Mouse (Mus musculus): Measurements from ENCODE around the gene Tm4sf5. TPM values are rescaled to one million over a fixed set of nuclear protein-coding genes. Genes with fewer than 3 reads are reported as not detected.
"Not testable (repeated sequence)": the region's sequence is repeated elsewhere in the genome, so short reads cannot be mapped to it uniquely, and the experiment has no call there.

Tm4sf5 gene
- total RNA-seq (2021), result not detected

DNA sequence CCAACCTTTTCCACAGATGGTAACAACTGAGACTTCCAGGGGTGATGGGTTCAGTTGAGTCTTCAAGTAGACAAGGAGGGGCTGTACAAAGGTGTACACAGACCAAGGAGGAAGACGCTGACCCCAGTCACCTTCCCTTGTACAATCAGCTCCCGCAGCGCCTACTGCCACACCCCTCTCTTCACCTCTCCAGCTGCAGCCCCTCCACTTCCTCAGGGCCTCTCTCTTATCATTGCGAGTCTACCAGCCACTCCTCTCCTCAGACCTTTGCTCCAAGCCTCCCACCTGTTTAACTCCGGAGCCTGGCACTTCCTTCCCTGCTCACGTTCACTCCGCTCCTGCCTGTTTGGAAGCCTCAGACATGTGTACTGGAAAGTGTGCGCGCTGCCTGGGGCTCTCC is at the start of gene Tm4sf5:
Gene Tm4sf5 (plus strand): TSS at position 275 of the 400 bp plus-strand sequence.
- intact Hi-C loops (cut with DNase I), result loop anchor here (5.0 kb wide), 1 partner anchor 73 kb away; the partner anchor contains the start of gene Arrb2
- no peak for DNase-seq (ENCODE audit: low spot score in 2 of 2)

DNA sequence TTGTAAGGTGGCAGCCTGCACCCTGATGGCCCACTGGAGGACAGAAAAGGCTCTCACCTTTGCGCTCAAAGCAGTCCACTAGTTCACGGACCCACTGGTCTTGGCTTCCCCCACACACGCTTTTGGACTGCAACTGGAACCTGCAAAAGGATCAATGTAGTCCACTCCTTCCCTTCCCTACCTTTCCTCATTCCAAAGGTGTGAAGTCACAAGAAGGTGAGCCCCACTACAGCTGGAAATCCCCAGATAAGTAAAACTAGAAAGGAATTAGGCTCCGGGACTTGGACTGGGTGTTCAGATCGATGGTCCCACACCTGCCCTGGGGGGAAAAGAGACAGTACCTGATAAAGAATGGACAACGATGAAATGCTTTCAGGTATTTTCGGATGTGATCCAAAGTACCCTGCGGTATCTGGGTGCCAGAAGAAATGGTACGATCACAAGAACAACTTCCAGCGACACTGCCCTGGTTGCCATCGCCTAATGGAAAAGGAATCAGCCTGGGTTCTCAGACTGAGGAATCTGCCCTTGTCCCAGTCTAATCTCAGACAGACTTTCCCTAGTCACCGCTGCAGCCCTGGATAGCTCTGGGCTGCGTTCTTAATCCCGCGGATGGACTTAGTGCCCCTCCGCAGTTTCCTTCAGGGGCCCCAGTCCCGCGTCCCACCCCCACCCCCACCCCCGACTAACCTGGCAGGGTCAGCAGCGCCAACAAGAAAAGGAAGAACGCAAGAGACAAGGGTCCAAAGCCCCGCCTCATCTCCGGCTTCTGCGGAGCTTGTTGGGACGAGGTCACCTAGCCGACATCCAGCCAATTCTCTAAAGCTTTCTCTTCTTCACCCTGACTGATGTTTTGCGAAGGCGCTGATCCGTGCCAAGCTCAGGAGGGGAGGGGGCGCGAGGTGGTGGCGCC is 46.1 kb upstream of the Tm4sf5 start, which contains the start of gene Zmynd15:
Gene Zmynd15 (plus strand): TSS at position 746 of the 913 bp plus-strand sequence.
- no peak for DNase-seq (ENCODE audit: low spot score in 2 of 2)
- intact Hi-C loops (cut with DNase I), result no loop called here

- no peak for DNase-seq (ENCODE audit: low spot score in 2 of 2)
- intact Hi-C loops (cut with DNase I), result no loop called here
These were observed 45.4 kb upstream of the Tm4sf5 start, which contains the start of gene Cxcl16 for GRCm38 (mm10) chr11:70459601-70460101. TSS of gene Cxcl16 (minus strand) at chr11:70459984.

GRCm38 (mm10) chr11:70463970-70464369 is 41.1 kb upstream of the Tm4sf5 start:
- intact Hi-C loops (cut with DNase I), result no loop called here

DNA sequence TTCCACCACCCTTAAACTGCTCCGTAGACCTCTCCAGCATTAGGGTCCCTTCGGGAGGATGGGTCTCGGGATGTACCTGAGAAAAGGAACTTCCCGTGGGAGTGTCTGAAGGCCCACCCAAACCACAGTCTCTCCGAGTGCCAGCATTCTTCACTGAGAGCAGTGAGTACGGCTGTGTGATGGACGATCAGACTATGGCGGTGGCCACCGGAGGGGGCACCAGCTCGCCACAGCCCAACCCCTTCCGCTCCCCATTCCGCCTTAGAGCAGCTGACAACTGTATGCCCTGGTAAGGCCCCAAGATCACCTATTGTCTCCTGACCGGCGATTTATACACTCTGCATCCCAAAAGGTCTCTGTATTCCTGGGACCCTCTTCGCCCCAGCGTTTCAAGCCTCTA is 39.8 kb upstream of the Tm4sf5 start:
- no peak for DNase-seq (ENCODE audit: low spot score in 2 of 2)
- intact Hi-C loops (cut with DNase I), result no loop called here

More at GRCm38 (mm10) chr11:70463970-70464369, 41.1 kb upstream of the Tm4sf5 start:
- DNase-seq (ENCODE audit: low spot score in 2 of 2), result no peak

GRCm38 (mm10) chr11:70465824-70466223 is 39.2 kb upstream of the Tm4sf5 start:
- intact Hi-C loops (cut with DNase I), result no loop called here
- DNase-seq (ENCODE audit: low spot score in 2 of 2), result no peak

GRCm38 (mm10) chr11:70467902-70468619 is 37.0 kb upstream of the Tm4sf5 start:
- intact Hi-C loops (cut with DNase I), result no loop called here
- DNase-seq (ENCODE audit: low spot score in 2 of 2), result no peak

DNA sequence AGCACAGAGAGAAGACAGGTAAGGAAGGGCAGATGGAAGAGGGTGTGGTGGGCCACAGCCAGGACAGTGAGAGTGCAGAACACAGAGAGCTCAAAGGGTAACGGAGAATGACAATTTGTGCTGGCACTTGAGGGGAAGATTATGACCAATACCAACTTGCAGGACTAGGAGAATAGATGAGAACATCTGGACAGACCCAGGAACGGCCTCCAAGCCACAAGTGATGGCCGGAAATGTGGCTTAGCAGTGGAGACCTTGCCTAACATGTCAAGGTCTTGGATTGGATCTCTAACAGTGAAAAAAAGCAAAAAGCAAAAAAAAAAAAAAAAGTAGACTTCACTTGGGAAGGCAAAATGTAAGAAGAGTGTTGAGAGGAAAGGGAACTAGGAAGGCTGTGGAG is 35.3 kb upstream of the Tm4sf5 start:
- intact Hi-C loops (cut with DNase I), result no loop called here
- DNase-seq (ENCODE audit: low spot score in 2 of 2), result no peak

DNA sequence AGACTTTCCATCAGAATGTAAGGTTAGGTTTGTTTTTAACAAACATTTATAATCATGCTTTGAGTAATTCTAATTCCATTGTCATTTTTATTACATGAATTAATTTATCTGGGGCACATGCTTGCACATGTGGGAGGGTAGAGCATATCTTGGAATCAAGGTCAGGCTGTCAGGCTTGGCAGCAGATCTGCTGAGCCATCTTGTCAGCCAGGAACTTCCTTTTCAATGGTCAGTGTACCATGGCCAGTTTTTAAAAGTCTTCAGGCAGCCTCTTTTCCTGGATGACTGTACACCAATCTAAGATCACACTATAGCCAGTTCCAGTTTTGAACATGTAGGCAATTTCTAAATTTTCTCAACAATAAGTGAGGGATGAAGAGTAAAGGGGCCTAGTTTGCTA is 32.3 kb upstream of the Tm4sf5 start:
- DNase-seq (ENCODE audit: low spot score in 2 of 2), result no peak
- intact Hi-C loops (cut with DNase I), result no loop called here

DNA sequence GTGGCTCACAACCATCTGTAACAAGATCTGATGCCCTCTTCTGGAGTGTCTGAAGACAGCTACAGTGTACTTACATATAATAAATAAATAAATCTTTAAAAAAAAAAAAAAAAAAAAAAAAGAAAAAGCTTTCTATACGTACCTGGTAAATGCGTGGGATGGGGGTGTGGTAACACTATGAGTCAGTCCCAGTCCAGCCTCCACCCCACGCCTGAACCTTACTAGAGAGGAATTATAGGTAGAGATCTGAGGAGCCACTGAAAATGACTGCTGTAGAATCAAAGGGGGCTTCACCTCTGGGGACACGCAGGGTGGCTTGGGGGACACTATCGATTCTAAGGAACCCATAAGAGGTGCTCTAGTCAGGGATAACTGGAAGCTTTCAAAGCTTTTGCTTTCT is 31.8 kb upstream of the Tm4sf5 start:
- intact Hi-C loops (cut with DNase I), result not testable (repeated sequence)

GRCm38 (mm10) chr11:70474872-70475534 is 30.0 kb upstream of the Tm4sf5 start:
- DNase-seq (ENCODE audit: low spot score in 2 of 2), result no peak
- intact Hi-C loops (cut with DNase I), result no loop called here

More for the DNA sequence above, 31.8 kb upstream of the Tm4sf5 start:
- DNase-seq (ENCODE audit: low spot score in 2 of 2), result not testable (repeated sequence)

- intact Hi-C loops (cut with DNase I), result no loop called here
- no peak for DNase-seq (ENCODE audit: low spot score in 2 of 2)
These were observed 19.5 kb upstream of the Tm4sf5 start for GRCm38 (mm10) chr11:70485498-70485897.

- intact Hi-C loops (cut with DNase I), result no loop called here
These were observed 17.2 kb upstream of the Tm4sf5 start for GRCm38 (mm10) chr11:70487816-70488215.

GRCm38 (mm10) chr11:70489138-70489537 is 15.9 kb upstream of the Tm4sf5 start:
- intact Hi-C loops (cut with DNase I), result no loop called here
- DNase-seq (ENCODE audit: low spot score in 2 of 2), result peak in 1 of 2 experiments; percentile 55

More at GRCm38 (mm10) chr11:70487816-70488215, 17.2 kb upstream of the Tm4sf5 start:
- no peak for DNase-seq (ENCODE audit: low spot score in 2 of 2)

- intact Hi-C loops (cut with DNase I), result no loop called here
- DNase-seq (ENCODE audit: low spot score in 2 of 2), result peak in 1 of 2 experiments; percentile 29
These were observed 15.4 kb upstream of the Tm4sf5 start for GRCm38 (mm10) chr11:70489684-70490083.

DNA sequence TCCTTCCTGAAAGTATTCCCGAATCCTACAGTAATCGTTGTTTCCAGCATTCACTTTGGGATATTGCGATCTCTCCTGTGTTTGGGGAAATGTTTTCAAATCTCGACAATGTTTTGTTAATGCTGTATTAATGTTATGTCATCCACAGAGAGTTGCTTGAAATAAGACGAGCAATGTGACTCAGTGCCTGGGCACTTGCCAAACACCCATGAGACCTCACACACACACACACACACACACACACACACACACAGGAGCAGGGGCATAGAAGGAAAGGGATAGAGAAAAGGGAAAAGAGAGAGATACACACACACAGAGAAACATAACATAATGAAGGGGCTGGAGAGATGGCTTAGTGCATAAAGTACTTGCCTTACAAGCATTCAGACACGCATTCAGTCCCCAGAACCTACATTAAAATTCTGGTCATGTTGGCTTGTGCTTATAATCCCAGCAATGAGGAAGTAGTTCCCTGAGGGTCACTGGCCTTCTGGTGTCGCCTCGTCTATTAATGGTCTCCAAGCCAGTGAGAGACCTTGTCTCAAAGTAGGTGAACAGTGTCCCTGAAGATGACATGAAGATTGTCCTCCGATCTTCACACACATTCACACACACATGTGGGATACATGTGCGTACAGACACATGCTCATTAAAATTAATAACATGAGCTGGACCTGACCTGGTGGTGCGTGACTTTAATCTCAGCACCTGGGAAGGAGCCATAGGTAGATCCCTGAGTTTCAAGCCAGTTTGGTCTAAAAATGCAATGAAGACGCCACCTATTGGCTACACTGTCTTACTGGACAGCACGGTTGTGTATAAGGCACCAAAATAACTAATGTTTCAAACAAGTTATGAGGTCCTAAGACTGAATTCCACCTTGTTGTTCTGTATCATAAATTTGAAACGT is 5.2 kb upstream of the Tm4sf5 start:
- intact Hi-C loops (cut with DNase I), result no loop called here
- DNase-seq (ENCODE audit: low spot score in 2 of 2), result no peak

DNA sequence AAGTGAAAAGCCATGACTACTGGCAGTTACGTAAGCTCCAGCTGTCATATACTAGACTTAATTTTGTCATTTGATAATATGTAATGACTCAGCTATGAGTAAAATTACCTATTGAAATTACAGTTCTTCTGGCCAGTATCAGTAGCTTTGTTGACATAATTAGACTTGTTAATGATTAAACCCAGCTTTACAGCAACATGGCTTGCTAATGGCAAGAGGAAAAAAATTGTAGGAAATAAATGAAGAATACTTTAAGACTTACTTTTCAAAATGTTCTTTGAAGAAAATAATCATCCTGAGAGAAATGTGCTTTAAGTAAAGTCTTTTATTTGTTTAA is 4.6 kb upstream of the Tm4sf5 start:
- DNase-seq (ENCODE audit: low spot score in 2 of 2), result no peak
- intact Hi-C loops (cut with DNase I), result no loop called here

- intact Hi-C loops (cut with DNase I), result no loop called here
- no peak for DNase-seq (ENCODE audit: low spot score in 2 of 2)
These were observed 3.0 kb upstream of the Tm4sf5 start for GRCm38 (mm10) chr11:70502018-70502417.

DNA sequence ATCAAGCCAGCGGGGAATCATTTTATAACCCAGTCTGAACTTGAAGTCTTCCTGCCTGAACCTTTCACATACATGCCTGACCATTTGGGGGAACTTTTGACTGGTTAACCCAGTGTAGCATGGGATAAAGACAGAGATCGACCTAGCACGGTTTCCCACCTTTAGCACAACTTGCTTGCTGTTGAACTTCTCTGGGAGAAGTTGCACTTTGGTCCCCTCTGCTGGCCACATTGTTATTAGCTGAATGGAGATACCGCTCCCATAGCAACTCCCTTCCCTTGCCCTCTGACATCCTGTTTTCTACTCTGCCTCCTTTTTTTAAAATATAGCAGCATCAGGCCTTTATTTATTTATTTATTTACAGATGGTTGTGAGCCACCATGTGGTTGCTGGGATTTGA is 1.3 kb downstream of the Tm4sf5 start:
- DNase-seq (ENCODE audit: low spot score in 2 of 2), result peak; percentile 26 to 44
- intact Hi-C loops (cut with DNase I), result loop anchor here (1.0 to 5.0 kb wide), 3 partner anchors 54 to 92 kb away; partner anchors contain the start of gene Arrb2

Measured in left cerebral cortex, postnatal 25 days (tissue).